Mouse (Mus musculus) liver, embryonic 11.5 days (tissue): ENCODE measurements around the gene Nfkbia. TPM values are rescaled to one million over a fixed set of nuclear protein-coding genes. Genes with fewer than 3 reads are reported as not detected.

Source experiments
- ATAC-seq: fragments of 200-750 bp; cut with Nextera tagmentation; replicated peaks from 2 replicates; pipeline ENCODE4 v1.8.0; 2017; ENCODE audit warnings: moderate number of reproducible peaks, mild to moderate bottlenecking, moderate TSS enrichment, moderate library complexity; ENCODE audit not compliant: low FRiP score
- DNase-seq: peaks from one replicate; pipeline ENCODE4 v3.0.0-alpha.2; 2017; ENCODE audit warnings: low spot score
- H3K27ac ChIP-seq: fragments of 300-500 bp; sonication (generic); 2 replicates; pipeline ENCODE4 v1.5.1; 2014; ENCODE audit warnings: mild to moderate bottlenecking, low read depth, low read length, control low read depth
- H3K27me3 ChIP-seq: fragments of 300-500 bp; sonication (generic); replicated peaks from 2 replicates; pipeline ENCODE4 v1.6.1; 2014; ENCODE audit warnings: low read length, mixed read lengths; ENCODE audit not compliant: control insufficient read depth, insufficient read depth
- H3K36me3 ChIP-seq: fragments of 300-500 bp; sonication (generic); 2 replicates; pipeline ENCODE4 v1.6.1; 2014; ENCODE audit warnings: mild to moderate bottlenecking, low read length, moderate library complexity, mixed read lengths; ENCODE audit not compliant: control insufficient read depth, insufficient read depth
- H3K4me1 ChIP-seq: fragments of 300-500 bp; sonication (generic); replicated peaks from 2 replicates; pipeline ENCODE4 v1.6.1; 2014; ENCODE audit warnings: low read length, mixed read lengths; ENCODE audit not compliant: control insufficient read depth, insufficient read depth
- H3K4me2 ChIP-seq: fragments of 300-500 bp; sonication (generic); 2 replicates; pipeline ENCODE4 v1.6.1; 2014; ENCODE audit warnings: mild to moderate bottlenecking, control low read depth, moderate library complexity
- H3K4me3 ChIP-seq: fragments of 300-500 bp; sonication (generic); 2 replicates; pipeline ENCODE4 v1.5.1; 2014; ENCODE audit warnings: low read depth, low read length, control low read depth
- H3K9ac ChIP-seq: fragments of 300-500 bp; sonication (generic); 2 replicates; pipeline ENCODE4 v1.6.1; 2014; ENCODE audit warnings: low read depth, low read length, control low read depth
- H3K9me3 ChIP-seq: fragments of 300-500 bp; sonication (generic); 2 replicates; pipeline ENCODE4 v1.6.1; 2016; ENCODE audit warnings: low read length, inconsistent platforms, mixed read lengths; ENCODE audit not compliant: control insufficient read depth
- whole genome bisulfite sequencing: fragments of 180-500 bp; shearing (Covaris S2); extraction: QIAGEN DNeasy Blood & Tissue Kit; methylation state at CpG from one replicate; pipeline ENCODE4 v1.1.7; 2014; 5-methylcytosine and 5-hydroxymethylcytosine counted together
- polyA plus RNA-seq: library from polyadenylated mRNA; unstranded; fragments of >200 nt; fragmentation: Nextera tagmentation; extraction: Ambion mirVana; gene quantifications from 2 replicates; pipeline ENCODE4 v1.2.1, GENCODE M21; 2014

Gene Nfkbia
- polyA plus RNA-seq = 25.8 TPM in 2 replicates

DNA sequence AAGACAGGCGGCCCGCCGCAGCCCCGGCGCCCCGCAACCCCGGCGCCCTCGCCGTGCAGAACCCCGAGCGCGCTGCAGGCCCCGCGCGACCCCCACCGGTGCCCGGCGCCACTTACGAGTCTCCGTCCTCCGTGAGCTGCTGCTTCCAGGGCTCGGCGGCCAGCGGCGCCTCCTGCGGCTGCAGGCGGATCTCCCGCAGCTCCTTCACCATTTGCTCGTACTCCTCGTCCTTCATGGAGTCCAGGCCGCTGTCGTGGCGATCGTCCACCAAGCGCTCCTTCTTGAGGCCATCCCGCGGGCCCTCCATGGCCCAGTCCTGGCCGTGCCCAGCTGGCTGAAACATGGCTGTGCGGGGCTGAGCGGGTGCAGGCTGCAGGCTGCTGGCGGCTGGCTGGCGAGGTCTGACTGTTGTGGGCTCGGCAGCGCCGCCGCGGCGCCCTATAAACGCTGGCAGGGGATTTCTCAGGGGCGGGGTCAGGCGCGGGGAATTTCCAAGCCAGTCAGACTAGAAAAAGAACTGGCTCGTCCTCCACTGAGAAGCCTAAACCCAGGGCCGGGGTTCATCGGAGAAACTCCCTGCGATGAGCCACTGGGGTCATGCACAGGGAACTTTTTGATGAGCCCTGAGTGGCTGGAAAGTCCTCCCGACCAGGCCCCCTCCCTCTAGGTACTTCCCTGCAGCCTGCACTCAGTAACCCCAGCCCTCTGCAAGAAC lies at the start of gene Nfkbia:
Gene Nfkbia (minus strand): TSS at position 464 of the 715 bp plus-strand sequence.
- DNase-seq (peak; percentile 94), ATAC-seq (peak; percentile 78)
- H3K4me2 ChIP-seq = peak within 1 kb of the TSS; percentile 78
- peak within 1 kb of the TSS; percentile 95 for H3K9ac ChIP-seq
- peaks cover 14% of the 10 kb centered on the region for H3K4me1 ChIP-seq
- peak within 1 kb of the TSS; percentile 99 for H3K27ac ChIP-seq
- H3K36me3 ChIP-seq = peaks cover 7% of the 10 kb centered on the region; the same call in 1 of the 2 replicates
- under 1% methylated on average over 52 of the region's 58 CpGs for WGBS
- peak within 1 kb of the TSS; percentile 80 for H3K4me3 ChIP-seq
- H3K9me3 ChIP-seq = no peaks in the 10 kb centered on the region
- H3K27me3 ChIP-seq = no peaks in the 10 kb centered on the region

DNA sequence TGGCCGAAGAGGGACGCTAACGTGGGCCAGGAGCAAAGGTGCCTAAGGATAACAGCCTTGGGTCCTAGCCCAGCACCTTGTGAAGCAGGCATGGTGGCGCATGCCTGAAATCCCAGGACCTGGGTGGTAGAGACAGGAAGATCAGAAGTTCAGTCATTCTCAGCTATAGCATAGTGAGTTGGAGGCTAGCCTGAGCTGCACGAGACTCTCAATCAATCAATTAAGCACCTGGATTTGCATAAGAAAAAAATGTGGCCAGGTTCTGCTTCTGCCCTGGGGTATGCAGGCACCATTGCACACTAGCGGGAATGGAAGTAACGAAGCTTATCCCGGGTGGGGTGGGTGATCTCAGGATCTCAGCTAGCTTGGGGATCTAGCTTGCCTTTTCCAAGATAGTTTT lies 46.7 kb upstream of the Nfkbia start:
- WGBS = 64% methylated on average over 8 of the region's 8 CpGs
- Histone ChIP-seq H3K27me3 (peaks cover 9% of the 10 kb centered on the region), H3K4me2 (no peak overlapping the region), H3K4me1 (no peaks in the 10 kb centered on the region), H3K27ac (no peak overlapping the region), H3K36me3 (no peaks in the 10 kb centered on the region), H3K4me3 (no peak overlapping the region), H3K9ac (no peak overlapping the region), H3K9me3 (no peaks in the 10 kb centered on the region)
- DNase-seq (no peak), ATAC-seq (no peak)

DNA sequence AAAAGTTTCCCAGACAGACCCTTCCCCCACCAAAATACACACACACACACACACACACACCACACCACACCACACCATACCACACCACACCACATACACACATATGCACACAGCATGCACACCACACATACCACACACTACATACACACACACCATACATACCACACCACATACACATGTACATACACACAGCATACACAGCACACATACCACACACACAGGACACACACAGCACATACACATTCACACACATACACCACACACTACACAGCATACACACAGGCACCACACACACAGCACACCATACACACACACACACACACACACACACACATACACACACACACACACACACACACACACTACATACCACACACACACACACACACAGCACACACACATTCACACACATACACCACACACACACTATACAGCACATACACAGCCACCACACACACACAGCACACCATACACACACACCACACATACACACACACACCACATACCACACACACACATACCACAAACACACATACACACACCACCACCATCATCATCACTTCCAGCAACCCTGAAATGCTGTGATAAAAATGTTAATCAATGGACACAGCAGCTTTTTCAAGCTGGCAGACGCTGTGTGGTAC lies 46.0 kb upstream of the Nfkbia start:
- Histone ChIP-seq H3K9ac (no peak overlapping the region), H3K27me3 (peaks cover 9% of the 10 kb centered on the region), H3K27ac (no peak overlapping the region), H3K9me3 (no peaks in the 10 kb centered on the region), H3K36me3 (no peaks in the 10 kb centered on the region), H3K4me1 (no peaks in the 10 kb centered on the region), H3K4me2 (no peak overlapping the region), H3K4me3 (no peak overlapping the region)
- ATAC-seq (no peak; the same call in 1 of the 2 replicates), DNase-seq (no peak)
- 83% methylated on average over 1 of the region's 1 CpGs for WGBS

DNA sequence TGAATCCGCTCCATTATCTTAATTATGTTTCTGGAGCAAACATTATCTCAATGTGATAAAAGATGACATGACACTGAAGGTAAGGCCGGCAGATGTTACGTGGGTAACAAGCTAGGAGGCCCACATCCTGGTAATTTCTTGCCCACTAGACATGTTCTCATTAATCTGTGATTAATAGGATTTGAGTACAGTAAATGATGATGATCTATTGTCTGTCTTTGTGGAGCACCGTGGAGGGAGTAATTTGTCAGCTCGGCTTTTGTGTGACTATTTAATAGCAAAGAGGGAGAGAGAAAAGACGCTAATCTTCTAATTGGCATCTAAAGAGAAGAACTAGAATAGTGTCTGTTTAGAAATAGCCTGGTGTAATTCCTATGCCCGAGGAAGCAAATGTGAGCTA lies 45.3 kb upstream of the Nfkbia start:
- H3K9me3 ChIP-seq = no peaks in the 10 kb centered on the region
- H3K36me3 ChIP-seq = no peaks in the 10 kb centered on the region
- H3K4me3 ChIP-seq = no peak overlapping the region
- H3K4me1 ChIP-seq = no peaks in the 10 kb centered on the region
- H3K4me2 ChIP-seq = no peak overlapping the region
- no peak overlapping the region for H3K27ac ChIP-seq
- no peak overlapping the region for H3K9ac ChIP-seq
- WGBS = 66% methylated on average over 7 of the region's 7 CpGs
- ATAC-seq (no peak), DNase-seq (no peak)
- H3K27me3 ChIP-seq = peaks cover 9% of the 10 kb centered on the region

DNA sequence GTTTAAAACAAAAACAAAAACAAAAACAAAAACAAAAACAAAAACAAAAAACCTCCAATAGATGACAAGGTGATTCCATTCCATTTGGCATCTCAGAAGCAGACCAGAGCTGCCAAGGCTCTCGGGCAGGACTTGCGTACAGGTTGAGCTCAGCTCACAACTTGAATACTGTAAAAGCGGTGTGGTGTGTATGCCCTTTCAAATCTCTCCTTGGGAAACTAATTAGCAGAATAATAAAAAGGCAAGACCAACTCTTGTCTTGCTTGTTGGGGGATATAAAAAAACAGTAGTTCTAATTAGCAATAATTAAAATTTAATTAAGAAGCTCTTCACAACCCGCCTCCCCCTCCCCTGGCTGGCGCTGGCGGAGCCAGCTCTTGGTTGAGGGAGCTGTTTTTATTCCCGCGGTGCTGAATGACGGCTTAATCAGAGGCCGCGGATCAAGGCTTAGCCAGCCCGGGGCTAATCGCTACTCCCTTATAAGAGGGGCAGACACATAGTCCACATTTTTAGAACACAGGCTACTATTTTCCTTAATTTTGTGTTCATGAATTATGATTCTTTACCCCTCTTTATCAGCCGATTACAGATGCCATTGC lies 44.2 kb upstream of the Nfkbia start:
- Histone ChIP-seq H3K9ac (no peak overlapping the region), H3K4me2 (no peak overlapping the region), H3K27ac (no peak overlapping the region), H3K36me3 (no peaks in the 10 kb centered on the region), H3K9me3 (no peaks in the 10 kb centered on the region), H3K27me3 (peaks cover 9% of the 10 kb centered on the region), H3K4me3 (no peak overlapping the region), H3K4me1 (no peaks in the 10 kb centered on the region)
- 12% methylated on average over 14 of the region's 14 CpGs for WGBS
- DNase-seq (no peak), ATAC-seq (no peak)

DNA sequence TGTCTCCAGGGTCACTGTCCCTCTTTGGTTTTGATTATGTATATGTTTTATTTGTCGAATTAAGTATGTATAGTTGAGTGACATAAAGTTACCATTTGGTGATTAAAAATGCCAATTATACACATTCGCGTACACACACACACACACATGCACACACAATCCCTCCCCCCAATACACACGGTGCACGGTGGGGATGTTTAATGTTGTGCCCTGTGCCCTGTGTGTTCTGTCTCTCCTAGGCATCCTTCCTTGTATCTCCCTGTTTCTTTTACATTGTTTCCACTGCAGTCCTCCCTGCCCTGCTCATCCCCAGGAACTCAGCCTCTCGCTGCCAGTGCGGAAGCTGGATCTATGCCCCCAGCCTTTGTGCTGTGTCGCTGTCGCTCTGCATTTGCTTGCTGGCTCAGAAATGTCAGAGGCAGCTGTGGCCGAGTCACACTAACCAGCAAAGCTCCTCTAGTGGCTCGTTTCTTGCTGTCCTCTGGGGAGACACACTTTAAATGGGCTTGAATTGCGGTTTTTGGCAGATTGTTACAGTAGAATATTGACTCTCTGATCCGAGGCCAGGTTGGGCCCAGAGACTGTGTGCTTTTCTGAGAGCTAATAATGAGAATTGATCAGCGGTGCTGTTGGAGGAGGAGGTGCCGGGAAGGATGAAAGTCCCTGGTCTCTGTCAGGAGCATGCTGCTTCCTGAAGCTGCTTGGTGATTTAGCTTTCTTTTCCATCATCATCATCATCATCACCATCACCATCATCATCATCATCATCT lies 34.7 kb upstream of the Nfkbia start:
- Histone ChIP-seq H3K9me3 (no peaks in the 10 kb centered on the region), H3K4me3 (no peak overlapping the region), H3K36me3 (no peaks in the 10 kb centered on the region), H3K27ac (no peak overlapping the region), H3K9ac (no peak overlapping the region), H3K4me2 (no peak overlapping the region), H3K4me1 (no peaks in the 10 kb centered on the region), H3K27me3 (no peaks in the 10 kb centered on the region)
- 64% methylated on average over 15 of the region's 15 CpGs for WGBS
- DNase-seq (no peak), ATAC-seq (no peak)

DNA sequence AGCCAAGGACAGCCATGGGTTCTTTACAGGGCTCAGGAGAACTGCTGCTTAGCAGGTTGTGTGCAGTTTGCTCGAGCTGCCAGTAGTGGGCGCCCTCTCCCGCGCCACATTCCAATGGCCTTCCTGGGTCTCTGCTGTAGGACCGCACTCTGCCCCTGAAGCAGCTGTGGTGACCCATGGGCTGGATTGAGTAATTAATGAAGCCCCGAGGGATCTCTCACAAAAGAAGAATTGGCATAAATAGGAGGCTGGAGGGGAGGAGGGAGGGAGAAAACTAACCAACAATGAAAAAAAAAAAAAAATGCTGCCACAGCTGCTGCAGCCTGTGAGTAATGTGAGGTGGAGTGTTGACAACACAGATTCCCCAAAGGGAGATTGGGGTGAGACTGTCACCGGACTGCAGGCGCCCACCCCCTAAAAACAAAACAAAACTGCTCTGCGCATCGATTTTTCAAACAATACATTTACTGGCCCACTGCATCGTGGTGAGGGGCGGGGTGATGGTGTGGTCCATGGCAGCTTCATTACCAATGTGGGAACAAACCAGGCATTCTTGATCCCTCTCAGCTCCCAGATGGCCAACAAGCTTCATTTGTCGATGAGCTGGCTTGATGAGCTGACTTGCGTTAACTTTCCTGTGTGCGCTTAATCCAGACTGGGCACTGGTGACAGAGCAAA lies 25.8 kb upstream of the Nfkbia start:
- ATAC-seq = no peak
- no peak for DNase-seq
- no peaks in the 10 kb centered on the region for H3K9me3 ChIP-seq
- no peak overlapping the region for H3K27ac ChIP-seq
- no peaks in the 10 kb centered on the region for H3K27me3 ChIP-seq
- no peak overlapping the region for H3K4me2 ChIP-seq
- H3K4me1 ChIP-seq = no peaks in the 10 kb centered on the region
- WGBS = 52% methylated on average over 15 of the region's 15 CpGs
- H3K4me3 ChIP-seq = no peak overlapping the region
- no peak overlapping the region for H3K9ac ChIP-seq
- H3K36me3 ChIP-seq = no peaks in the 10 kb centered on the region

DNA sequence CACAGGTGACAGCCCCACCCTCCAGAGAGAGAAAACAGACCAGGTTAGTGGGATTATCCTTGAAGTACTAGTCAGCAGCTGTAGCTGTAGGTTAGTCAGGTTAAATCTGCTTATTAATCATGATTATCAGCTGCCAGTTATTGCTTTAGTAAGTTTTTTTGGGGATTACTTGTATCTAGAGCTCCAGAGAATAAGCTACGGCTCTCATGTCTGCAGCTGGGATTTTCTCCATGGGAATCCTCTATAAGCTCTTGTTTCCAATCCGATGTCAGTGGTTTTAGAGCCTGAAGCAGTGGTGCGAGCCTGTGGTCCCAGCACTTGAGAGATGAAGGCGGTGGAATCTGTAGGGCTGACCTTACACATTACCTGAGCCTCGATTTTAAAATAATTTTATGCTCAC lies 16.4 kb upstream of the Nfkbia start:
- H3K4me2 ChIP-seq = no peak overlapping the region
- H3K4me3 ChIP-seq = no peak overlapping the region
- WGBS = 86% methylated on average over 5 of the region's 5 CpGs
- H3K9ac ChIP-seq = no peak overlapping the region
- H3K36me3 ChIP-seq = no peaks in the 10 kb centered on the region
- H3K27ac ChIP-seq = no peak overlapping the region
- no peaks in the 10 kb centered on the region for H3K9me3 ChIP-seq
- no peaks in the 10 kb centered on the region for H3K27me3 ChIP-seq
- ATAC-seq (no peak), DNase-seq (no peak)
- H3K4me1 ChIP-seq = no peaks in the 10 kb centered on the region
